Mouse (Mus musculus) megakaryocyte progenitor cell, adult 5-6 weeks (primary cell): ENCODE results near the gene Hoxc10. TPM values are rescaled to one million over a fixed set of nuclear protein-coding genes. Genes with fewer than 3 reads are reported as not detected.

Source experiments
- ATAC-seq: replicated peaks from 2 replicates; pipeline ENCODE4 v1.8.0; 2016; ENCODE audit warnings: mild to moderate bottlenecking, moderate TSS enrichment, inconsistent platforms; ENCODE audit not compliant: poor library complexity
- total RNA-seq, 2 experiments: library from RNA; stranded (forward) in 1 of 2; stranded (reverse) in 1 of 2; fragments of 157-497, 149-512 nt in 1 of 2; fragments of 200-1000 nt in 1 of 2; gene quantifications; 2 replicates each; pipeline versions ENCODE4 v1.2.3 to v1.2.4; 2015 to 2017

Gene Hoxc10
- total RNA-seq, 2 experiments from 2014 or later = not detected

- no peak for ATAC-seq
Observed at GRCm38 (mm10) chr15:102967312-102967510, 615 bp downstream of the Hoxc10 start, which contains the start of gene Hoxc5. Gene Hoxc5, plus strand, starts transcription at chr15:102967443.

GRCm38 (mm10) chr15:102967511-102968397 lies 1.2 kb downstream of the Hoxc10 start:
- ATAC-seq = no peak

- no peak for ATAC-seq
Observed at GRCm38 (mm10) chr15:102969296-102969695, 2.7 kb downstream of the Hoxc10 start.

- ATAC-seq = no peak
Observed at GRCm38 (mm10) chr15:102970740-102971139, 4.1 kb downstream of the Hoxc10 start.

GRCm38 (mm10) chr15:102972254-102972653 lies 5.7 kb downstream of the Hoxc10 start:
- no peak for ATAC-seq

GRCm38 (mm10) chr15:102972753-102973152 lies 6.2 kb downstream of the Hoxc10 start:
- no peak for ATAC-seq

- ATAC-seq = no peak
Observed at GRCm38 (mm10) chr15:102975034-102975433, 8.4 kb downstream of the Hoxc10 start.

GRCm38 (mm10) chr15:102975688-102976111 lies 9.1 kb downstream of the Hoxc10 start:
- ATAC-seq = no peak

GRCm38 (mm10) chr15:102976171-102976570 lies 9.6 kb downstream of the Hoxc10 start, which contains the start of gene Hoxc9:
Gene Hoxc9, plus strand, starts transcription at chr15:102976439.
- ATAC-seq = no peak

GRCm38 (mm10) chr15:102976631-102977422 lies 10.2 kb downstream of the Hoxc10 start:
- ATAC-seq = no peak

- no peak for ATAC-seq
Observed at GRCm38 (mm10) chr15:102977423-102977974, 10.9 kb downstream of the Hoxc10 start.

GRCm38 (mm10) chr15:102978615-102979515 lies 12.3 kb downstream of the Hoxc10 start:
- 0 out of 2 replicates have a peak, but pooled peaks have one; percentile 49 for ATAC-seq

GRCm38 (mm10) chr15:102979936-102980335 lies 13.3 kb downstream of the Hoxc10 start:
- ATAC-seq = no peak

- ATAC-seq = no peak
Observed at GRCm38 (mm10) chr15:102980352-102980751, 13.8 kb downstream of the Hoxc10 start.

GRCm38 (mm10) chr15:102980912-102981311 lies 14.3 kb downstream of the Hoxc10 start:
- no peak for ATAC-seq

- ATAC-seq = no peak
Observed at GRCm38 (mm10) chr15:102981379-102982288, 15.0 kb downstream of the Hoxc10 start.

GRCm38 (mm10) chr15:102983716-102984115 lies 17.1 kb downstream of the Hoxc10 start:
- no peak for ATAC-seq

- no peak for ATAC-seq
Observed at GRCm38 (mm10) chr15:102984521-102984920, 17.9 kb downstream of the Hoxc10 start.

- no peak for ATAC-seq
Observed at GRCm38 (mm10) chr15:102984925-102985324, 18.3 kb downstream of the Hoxc10 start.
